Mouse (Mus musculus) layer of hippocampus, adult 11-12 months (tissue): ENCODE data around the gene Setx.
A peak's percentile ranks its signal among the peaks of the same experiment; 100 is the strongest.

Experiments used
- DNase-seq: peaks from one replicate; pipeline ENCODE4 v3.0.0; 2022; ENCODE audit warnings: low spot score

Gene Setx

DNA sequence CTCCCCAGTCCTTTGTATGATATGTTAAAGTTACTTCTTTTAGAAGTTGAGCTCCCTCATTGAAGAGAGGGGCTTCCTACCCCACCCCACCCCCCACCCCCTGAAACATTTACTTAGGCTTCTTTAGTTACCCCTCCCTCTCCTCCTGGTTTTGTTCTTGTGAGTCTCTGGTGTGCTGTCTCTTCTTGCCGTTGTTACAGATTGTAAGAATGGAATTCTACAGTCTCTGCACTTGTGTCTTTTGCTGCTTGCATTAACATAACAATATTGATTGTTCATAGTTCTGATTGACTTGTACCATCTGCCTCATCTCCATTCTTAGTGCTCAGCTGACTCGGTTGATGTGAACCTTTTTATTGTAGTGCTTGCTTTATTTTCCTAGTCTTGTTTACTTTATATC, 28.0 kb downstream of the Setx start:
- no peak for DNase-seq

DNA sequence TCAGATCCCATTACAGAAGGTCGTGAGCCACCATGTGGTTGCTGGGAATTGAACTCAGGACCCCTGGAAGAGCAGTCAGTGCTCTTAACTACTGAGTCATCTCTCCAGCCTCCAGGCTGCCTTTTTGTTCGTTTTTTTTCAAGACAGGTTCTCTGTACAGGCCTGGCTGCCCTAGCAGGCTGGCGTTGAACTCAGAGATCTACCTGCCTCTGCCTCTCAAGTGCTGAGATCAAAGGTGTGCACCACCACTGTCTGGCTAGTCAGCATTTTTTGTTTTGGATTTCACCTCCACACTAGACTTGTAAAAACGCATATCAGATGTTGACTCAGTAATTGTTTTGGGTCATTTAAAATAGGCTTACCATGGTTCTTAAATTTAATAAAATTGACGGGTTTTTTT, 44.1 kb downstream of the Setx start:
- no peak for DNase-seq

DNA sequence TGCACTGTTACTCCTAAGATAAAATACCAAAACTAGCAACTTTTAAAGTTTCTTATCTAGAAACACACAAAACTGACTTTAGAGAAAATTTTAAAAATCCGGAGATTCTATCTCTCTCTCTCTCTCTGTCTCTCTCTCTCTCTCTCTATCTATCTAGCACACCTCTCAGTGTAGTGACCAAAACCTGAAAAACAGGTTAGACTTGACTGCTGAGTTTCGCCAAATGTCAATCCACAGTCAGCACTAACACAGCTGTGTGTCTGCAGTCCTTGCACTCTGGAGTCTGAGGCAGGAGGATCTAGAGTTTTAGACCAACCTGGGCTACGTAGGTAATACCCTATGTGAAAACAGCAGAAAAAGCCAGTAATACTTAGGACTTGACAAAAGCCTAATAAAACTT, 50.9 kb downstream of the Setx start:
- no peak for DNase-seq

DNA sequence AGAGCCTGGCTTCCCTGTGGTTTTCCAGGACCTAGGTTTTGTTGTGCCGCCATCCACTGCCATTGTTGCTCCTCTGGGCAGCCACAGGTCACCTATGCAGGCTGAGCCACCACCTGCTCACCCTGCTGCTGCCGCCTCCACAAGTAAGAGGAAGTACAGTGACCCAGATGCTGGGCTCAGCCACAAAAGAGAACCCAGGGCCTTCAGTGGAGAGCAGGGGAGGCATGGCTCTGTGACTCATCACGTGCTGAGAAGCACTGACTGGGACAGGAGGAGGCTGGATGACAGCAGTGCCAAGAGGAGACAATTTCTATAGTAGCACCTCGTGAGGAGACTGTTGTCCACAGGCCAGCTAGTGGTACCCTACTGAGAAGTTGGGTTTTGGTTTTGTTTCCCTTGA, 55.8 kb downstream of the Setx start:
- DNase-seq: no peak

DNA sequence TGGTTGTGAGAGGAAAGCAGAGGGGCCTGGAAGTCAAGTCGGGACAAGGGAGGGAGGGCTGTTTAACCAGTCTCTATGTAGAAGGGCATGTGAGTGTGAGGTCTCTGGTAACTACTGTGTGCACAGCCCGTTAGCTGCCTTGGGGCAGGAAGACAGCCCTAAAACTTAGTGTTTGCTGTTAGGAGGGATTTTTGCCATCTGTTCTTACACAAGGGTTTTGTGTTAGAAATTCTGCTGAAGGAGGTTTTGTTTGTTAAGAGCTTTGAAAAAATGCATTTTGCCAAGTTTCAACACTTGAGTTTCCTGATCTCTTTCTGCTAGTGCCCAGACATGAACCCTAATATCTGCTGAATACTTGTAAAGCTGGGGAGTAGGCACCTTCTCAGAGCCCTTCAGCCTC, 57.1 kb downstream of the Setx start:
- no peak for DNase-seq

DNA sequence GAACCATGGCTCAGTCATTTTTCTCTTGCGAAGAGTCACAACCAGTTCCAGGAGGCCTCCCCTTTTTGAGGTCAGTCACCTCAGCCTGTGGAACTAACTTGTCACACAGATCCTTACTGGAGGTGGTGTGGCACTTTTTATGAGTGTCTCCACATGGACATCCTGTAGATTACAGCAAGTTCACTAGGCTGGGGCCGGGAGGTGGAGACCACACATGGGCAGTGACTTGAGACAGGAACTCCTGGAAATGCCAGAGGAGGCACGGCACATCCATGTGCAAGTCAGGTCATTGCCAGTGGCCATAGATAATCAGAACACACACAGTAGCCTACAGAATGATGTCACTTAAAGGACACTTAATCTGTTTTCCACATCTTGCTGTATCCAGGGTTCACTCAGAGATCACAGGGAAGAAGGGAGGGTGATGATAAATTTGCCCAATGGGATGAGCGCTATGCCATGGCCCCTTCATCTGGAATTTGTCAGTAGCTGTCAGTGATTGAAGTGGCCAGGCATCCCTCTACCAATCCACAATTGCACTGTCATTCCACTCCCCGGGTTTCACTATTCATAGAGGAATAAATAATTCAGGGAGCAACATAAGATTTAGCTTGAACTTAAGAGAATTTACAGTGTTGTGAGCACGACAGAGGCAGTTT, 59.4 kb downstream of the Setx start:
- no peak for DNase-seq

DNA sequence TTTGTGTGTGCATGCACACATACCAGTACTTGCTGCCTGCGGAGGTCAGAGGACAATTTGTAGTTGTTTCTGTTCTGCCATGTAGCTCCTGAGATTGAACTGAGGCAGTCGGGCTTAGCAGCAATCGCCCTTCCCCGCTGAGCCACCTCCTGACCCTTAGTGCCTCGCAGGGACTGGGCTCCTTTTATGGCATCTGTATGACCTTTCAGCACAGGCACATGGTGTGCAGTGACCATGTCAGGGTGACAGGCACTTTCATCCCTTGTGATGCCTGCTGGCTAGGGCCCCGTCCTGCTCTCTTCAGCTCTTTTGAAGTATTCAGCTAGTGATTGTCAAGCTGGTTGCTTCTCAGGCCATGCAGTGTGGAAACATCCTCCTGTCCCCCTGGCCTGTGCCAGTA, 62.2 kb downstream of the Setx start:
- DNase-seq: no peak

DNA sequence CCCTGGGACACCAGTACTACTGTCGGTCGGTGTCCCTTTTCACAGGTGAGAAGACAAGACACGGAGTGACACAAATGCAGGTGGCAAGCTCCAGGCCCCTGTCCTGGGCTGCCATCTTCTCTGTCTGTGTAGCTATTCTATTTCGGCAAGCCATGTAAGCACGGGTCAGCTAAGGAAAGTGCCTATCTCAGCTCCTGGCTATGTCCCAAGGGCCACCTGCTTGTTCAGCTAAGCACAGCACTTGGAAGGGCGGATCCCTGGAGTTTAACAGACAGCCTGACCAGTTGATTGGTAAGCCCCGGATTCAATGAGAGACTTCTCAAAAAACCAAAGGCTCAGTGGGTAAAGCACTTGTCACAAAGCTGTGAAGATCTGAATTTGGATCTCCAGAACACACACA, 66.4 kb downstream of the Setx start:
- no peak for DNase-seq

DNA sequence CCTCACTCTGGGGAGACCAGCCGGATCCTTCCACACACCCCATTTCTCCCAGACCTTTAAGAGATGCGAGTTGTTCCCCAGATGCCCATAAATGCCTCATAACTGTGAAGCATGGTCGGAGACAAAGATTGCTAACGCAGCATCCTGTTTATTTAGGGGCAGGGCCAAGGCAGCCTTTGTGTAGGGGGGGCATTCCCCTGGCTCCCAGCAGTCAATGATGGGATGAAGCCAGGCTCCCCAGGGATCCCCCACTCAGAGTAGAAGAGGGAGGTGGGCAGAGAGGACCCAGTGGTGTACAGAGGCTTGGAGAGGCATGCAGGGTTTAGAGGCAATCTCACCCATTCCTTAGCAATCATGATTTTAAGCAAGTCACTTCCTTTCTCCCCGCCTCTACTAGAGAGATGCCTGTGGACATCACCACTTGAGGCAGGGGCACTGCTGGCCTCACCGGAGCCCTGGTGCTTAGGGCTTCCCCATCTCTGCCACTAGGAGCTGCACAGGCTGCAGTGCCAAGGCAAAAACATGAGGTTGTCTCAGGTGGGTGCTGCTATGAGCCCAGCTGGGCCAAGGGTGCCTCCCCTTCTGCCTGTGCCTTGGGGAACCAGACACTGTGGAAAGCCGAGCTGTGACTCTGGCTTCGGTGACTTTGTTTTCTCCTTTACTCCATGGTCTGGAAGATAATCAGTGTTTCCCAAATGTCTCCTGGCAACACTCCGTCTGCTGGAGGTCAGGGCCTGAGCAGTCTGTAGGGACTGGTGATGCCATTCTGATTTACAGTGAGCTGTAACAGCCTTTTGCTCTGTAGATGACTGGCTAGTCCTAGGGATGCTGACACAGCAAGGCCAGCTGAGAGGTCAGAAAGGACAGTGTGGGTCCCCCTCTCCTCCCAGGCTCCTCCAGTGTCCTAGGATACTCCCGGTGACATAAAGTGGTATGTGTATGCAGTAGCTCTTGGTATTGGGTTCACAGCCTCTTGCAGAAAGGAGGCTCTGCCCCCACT, 67.5 kb downstream of the Setx start:
- DNase-seq: no peak

DNA sequence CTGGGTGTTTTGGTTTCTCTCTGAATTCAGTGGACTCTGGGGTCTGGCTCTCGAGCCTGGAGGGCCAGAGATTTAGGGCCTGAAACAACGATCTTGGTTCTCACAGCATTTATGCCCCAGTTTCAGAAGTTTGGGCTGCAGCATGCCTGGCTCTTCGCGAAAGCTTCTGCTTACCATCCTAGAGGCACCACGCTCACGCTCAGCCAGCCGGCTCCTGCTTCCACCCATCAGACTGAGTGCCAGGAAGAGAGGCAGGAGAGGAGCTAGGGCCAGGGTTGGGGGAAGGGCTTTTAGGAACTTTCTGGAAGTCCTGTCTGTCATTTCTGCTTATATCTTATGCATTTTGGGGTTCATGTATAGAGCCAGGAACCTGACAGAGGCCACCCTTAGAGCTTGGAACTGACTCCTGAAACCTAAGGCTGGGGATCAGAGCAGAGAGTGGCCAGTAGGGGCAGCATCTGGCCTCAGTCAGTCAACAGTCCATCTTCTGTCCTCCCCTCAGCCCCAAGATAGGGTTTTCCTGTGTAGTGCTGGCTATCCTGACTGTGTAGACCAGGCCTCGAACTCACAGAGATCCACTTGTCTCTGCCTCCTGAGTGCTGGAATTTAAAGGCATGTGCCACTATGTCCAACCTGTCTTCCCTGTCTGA, 68.8 kb downstream of the Setx start:
- no peak for DNase-seq

DNA sequence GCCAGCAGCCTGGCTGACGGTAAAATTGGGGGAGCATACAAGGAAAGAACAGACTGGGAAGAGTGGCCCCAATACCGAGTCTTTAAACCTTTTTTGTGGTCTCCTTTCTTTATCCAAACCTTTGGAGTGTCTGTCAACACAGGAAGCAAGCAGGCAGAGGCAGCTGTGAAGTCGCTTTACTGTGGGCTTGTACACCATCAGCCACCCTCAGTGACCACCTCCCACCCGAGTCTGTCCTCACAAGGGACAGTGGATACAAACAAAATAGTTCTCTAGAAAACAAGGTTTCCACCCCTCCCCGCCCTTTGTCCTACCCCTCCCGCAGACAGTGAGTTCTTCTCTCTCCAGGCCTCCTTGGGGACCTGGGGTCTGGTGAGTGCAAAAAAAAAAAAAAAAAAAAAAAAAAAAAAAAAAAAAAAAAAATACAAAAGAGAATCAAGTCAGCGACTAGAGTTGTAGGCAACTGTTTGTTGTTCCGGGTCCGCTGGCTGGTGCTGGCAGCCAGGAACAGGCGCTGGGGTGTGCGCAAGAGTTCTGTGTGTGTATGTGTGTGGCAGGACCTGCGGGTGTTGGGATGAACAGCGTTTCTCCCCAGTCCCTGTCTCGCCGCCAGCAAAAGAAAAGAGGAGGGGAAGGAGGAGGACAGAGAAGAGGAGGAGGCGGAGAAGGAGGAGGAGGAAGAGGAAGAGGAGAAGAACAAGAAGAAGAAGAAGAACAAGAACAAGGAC, 70.0 kb downstream of the Setx start:
- no peak for DNase-seq

DNA sequence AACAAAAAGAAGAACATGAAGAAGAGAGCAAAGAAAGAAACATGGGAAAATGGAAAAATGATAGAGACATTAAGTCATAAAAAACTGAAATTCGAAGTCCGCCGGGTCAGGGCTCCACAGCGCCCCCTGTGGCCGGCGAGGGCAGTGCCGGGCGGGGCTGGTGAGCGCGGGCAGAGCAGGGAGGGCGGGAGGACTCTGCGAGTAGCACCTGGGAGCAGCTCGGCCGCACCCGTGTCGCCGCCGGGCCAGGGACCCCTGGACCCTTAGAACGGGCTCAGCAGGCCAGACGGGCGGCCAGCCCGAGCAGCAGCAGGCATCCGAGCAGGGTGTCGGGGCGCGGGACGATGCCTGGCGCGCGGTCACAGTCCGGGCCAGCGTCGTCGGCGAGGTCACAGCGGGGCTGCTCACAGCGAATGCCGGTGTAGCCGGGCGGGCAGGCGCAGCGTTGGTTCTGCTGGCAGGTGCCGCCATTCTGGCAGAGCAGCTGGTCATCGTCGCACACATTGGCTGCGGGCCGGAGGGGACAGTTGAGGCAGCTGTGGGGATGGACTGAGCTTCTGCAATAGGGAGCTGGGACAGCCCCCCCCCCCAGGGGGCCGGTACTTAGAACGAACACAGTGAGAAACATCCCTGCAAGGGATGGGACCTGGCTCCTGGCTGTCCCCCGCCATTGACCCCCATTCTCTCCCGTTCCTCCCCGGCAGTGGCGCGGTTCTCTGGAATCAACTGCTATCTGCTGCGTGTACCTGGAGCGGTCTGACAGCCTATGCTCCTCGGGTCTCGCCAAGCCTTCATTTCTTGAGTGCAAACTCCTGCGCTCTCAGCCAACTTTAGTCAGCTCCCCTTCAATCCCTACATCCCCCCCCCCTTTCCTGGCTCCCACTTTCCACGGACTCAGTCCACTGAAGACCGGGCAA, 70.8 kb downstream of the Setx start:
- DNase-seq: peak; percentile 74

DNA sequence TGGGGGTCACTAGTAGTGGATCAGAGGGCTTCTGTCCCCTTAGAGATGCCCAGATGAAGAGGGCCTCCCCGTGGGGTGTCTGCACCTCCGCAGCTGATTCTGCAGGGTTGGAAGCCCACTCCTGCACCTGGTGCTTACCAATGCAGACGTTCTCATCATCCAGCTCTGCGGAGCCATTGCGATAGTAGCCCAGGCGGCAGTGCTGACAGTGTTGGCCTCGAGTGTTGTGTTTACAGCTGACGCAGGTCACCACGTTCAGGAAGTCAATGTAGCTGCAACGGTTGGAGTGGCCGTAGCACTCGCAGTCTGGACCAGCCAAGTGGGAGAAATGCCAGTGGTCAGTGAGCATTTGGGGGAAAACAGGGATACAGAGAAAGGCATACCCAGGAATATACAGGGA, 72.9 kb downstream of the Setx start:
- DNase-seq: no peak

DNA sequence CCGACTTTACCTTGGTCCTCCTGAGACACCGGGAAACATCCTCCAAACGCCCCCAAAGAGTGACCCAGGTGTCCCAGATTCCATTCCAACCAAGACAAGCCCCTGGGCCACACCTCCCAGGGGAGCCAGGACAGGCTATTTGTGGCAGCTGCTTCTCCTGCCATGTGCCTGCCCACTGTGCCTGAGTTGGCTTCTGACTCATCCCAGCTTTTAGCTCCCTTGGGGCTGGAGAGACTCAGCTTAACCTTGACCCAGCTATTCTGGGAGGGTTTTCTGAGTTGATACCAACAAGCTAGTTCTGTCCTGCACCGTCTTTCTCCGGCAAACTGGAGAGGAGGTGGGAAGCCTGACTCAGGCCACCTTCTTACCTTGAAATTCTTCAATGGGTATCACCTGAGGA, 74.5 kb downstream of the Setx start:
- DNase-seq: no peak

DNA sequence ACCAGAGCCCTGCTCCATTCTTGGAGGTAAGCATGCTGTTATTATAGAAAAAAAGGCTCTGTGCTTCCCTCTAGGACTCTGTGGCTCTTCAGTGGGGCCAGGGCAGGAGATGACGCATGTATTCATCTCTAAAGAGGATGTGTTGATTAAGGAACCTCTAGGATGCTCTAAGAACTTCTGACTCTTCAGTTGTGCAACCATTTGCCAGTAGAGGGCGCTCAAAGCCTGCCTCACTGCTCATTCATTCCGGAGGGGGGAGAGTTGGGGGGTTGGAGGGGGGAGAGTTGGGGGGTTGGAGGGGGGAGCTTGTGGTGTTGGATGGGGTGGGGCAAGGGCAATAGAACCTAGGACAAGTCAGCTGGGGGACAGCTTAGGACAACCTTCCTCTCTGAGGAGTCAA, 75.9 kb downstream of the Setx start:
- DNase-seq: peak; percentile 50

DNA sequence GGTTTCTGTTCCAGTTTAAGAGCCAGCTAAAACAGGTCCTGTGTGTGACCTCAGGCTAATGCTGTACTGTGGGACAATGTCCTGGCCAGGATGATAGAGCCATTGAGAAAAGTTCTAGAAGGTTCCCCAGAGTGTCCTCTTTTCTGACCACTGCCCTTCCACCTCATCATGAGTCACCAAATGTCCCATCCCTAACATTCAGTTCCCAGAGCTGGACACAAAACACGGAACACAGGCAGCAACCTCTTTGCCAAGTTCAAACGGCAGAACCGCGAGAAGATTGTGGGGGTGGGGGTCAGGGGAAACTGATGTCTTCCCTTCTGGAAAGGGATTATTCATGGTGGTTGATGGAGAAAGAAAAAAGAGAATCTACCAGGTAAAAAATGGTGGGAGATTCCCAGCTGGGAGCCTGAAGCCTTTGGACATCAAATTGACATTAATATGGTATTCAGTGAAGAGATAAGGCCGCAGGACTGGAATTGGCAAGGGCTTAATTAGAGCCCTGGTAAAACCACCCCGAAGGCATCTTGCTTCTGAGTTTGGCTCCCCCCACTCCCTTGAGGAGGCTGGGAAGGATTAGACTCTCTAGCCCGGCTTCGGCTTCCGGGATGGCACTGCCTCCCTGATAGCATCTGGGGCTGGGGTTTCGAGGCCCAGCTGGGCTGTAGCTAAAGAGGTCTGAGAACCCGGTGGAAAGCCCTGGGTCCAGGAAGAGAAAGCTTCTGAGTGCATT, 77.4 kb downstream of the Setx start:
- DNase-seq: no peak

DNA sequence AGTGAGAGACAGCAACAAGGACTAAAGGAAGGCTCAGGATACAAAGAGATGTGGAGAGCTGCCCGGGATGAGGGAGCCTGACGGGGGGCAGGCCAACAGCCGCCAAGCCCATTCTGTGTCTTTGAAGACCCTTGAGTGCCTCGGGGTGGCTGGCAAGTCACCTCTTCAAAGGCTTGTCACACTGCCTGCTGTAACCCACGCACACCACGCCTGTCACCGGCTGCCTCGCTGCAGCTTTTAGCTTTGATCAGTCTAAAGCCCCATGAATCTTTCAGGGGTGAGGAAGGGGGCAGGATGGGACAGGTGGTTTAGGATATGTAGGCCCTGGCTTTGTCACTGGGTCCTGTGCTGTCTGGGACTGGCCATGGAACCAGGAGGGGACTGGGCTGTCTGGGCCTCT, 82.2 kb downstream of the Setx start:
- no peak for DNase-seq

DNA sequence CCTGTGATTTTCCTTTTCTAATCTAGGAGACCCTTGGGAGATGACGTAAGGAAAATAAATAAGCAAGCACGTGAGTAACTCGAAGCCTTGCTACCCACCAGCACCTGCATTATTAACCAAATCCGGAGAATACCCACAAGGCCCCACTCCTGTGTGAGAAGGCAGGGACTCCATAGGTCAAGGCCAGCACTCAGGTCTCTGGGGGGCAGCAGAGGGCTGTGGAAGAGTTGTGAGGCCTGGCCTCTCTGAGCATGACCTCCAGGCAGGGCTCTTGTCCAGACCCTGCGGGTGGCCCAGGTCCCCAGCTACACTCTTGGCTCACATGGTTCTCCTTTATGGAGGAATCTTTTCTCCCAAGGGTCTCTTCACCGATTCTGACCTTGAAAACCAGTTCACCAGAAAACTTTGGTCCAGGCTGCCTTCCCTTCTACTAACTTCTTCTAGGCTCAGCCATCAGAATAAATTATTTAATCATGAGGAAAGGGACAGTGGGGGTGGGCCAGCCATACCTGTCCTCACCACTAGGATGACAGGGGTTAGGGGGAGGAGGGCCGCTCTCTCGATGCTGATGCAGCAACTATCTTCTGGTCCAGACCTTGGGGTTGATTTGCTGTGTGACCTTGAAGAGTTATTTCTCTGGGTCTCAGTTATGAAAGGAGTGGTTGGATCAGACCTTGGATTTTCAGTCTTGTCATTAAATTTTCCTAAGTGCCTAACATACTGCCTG, 92.5 kb downstream of the Setx start:
- peak; percentile 53 for DNase-seq

DNA sequence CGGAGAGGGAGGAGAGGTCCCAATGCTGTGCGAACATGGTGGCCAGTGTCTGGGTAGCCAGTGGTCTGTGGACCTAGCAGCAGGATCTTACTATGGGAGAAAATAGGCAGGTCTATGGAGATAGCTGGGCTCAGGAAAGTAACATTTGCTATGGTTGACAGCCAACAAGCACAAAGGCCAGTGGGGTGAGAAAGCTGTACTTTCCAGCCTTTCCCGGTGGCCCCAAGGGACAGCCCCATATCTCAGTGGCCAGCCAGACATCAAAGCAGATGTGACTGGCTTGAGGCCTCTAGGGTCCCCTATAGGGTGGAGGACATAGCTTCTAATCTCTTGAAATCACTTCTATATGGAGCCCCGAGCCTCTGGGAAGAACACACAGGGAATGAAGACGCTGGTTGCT, 93.1 kb downstream of the Setx start:
- no peak for DNase-seq

DNA sequence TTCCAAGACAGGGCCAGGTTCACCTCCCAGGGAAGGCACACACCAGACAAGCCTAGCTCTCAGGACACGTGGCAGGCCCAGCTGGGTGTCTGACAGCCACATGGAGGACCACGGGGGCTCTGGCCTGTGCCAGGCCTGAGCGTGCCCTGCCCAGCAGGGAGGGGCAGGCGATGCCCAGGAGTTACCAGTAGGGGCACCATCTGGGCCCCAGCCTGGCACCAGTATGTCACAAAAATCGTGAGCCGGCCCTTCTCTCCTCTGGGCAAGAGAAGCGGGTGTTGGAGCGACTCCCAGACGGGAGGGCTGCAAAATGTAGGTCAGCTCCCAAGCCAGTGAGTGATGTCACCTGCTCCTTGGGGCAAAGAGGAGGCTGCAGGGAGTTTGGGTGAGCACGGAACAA, 93.9 kb downstream of the Setx start:
- peak; percentile 64 for DNase-seq
